Mouse (Mus musculus): ENCODE results near the gene Hist1h3f.

GRCm38 (mm10) chr13:23556906-23557305 is 13.1 kb downstream of the Hist1h3f start:
- TF ChIP-seq POLR2A (IDR thresholded peaks at IDR 0.05; ENCODE audit: borderline replicate concordance, control insufficient read depth, low read depth, low read length) (no peak), CTCF (IDR thresholded peaks at IDR 0.05; ENCODE audit: control insufficient read depth, insufficient read depth, low read length) (no peak)
